Mouse (Mus musculus) forebrain, embryonic 10.5 days (tissue): ENCODE results near the gene Slc4a4. TPM values are rescaled to one million over a fixed set of nuclear protein-coding genes. Genes with fewer than 3 reads are reported as not detected.

Experiments used
- DNase-seq: peaks from one replicate; pipeline ENCODE4 v3.0.0-alpha.2; 2017; ENCODE audit warnings: low spot score; ENCODE audit errors: extremely low spot score
- H3K27ac ChIP-seq: fragments of 300-500 bp; sonication (generic); 2 replicates; pipeline ENCODE4 v1.5.1; 2016; ENCODE audit warnings: mild to moderate bottlenecking
- H3K27me3 ChIP-seq: fragments of 300-500 bp; sonication (generic); 2 replicates; pipeline ENCODE4 v1.6.1; 2016; ENCODE audit warnings: mild to moderate bottlenecking; ENCODE audit not compliant: poor library complexity, severe bottlenecking
- H3K36me3 ChIP-seq: fragments of 300-500 bp; sonication (generic); replicated peaks from 2 replicates; pipeline ENCODE4 v1.6.1; 2016; ENCODE audit warnings: mild to moderate bottlenecking, moderate library complexity
- H3K4me1 ChIP-seq: fragments of 300-500 bp; sonication (generic); 2 replicates; pipeline ENCODE4 v1.6.1; 2016
- H3K4me3 ChIP-seq: fragments of 300-500 bp; sonication (generic); 2 replicates; pipeline ENCODE4 v1.5.1; 2016; ENCODE audit warnings: mild to moderate bottlenecking, moderate library complexity
- H3K9me3 ChIP-seq: fragments of 300-500 bp; sonication (generic); 2 replicates; pipeline ENCODE4 v1.6.1; 2016; ENCODE audit warnings: mild to moderate bottlenecking, moderate library complexity
- WGBS: fragments of 180-500 bp; shearing (Covaris S2); methylation state at CpG from one replicate; pipeline ENCODE4 v1.1.7; 2016; 5-methylcytosine and 5-hydroxymethylcytosine counted together
- polyA plus RNA-seq: library from polyadenylated mRNA; unstranded; fragments of >200 nt; fragmentation: Nextera tagmentation; extraction: Ambion mirVana; gene quantifications from 2 replicates; pipeline ENCODE4 v1.2.1, GENCODE M21; 2016

Slc4a4 gene
- polyA plus RNA-seq, 1 experiment from 2014 or later = 1.3 TPM

GRCm38 (mm10) chr5:88997277-88997676 is 110.7 kb downstream of the Slc4a4 start:
- DNase-seq = no peak
- peaks cover 6% of the 10 kb centered on the region; the same call in 1 of the 2 replicates for H3K9me3 ChIP-seq
- no peaks in the 10 kb centered on the region for H3K27me3 ChIP-seq
- no peaks in the 10 kb centered on the region for H3K4me1 ChIP-seq
- no peaks in the 10 kb centered on the region for H3K36me3 ChIP-seq
- no peak overlapping the region for H3K4me3 ChIP-seq
- 91% methylated on average over 6 of the region's 6 CpGs for WGBS
- H3K27ac ChIP-seq = no peak overlapping the region

- Histone ChIP-seq H3K36me3 (no peaks in the 10 kb centered on the region), H3K27me3 (no peaks in the 10 kb centered on the region), H3K27ac (no peak overlapping the region), H3K4me1 (no peaks in the 10 kb centered on the region), H3K4me3 (no peak overlapping the region), H3K9me3 (peaks cover 6% of the 10 kb centered on the region; the same call in 1 of the 2 replicates)
- 91% methylated on average over 6 of the region's 6 CpGs for WGBS
- no peak for DNase-seq
Observed at GRCm38 (mm10) chr5:88999793-89000192, 113.2 kb downstream of the Slc4a4 start.

- DNase-seq = no peak
- H3K27ac ChIP-seq = no peak overlapping the region
- WGBS = 94% methylated on average over 7 of the region's 7 CpGs
- H3K4me3 ChIP-seq = no peak overlapping the region
- H3K9me3 ChIP-seq = peaks cover 6% of the 10 kb centered on the region; the same call in 1 of the 2 replicates
- no peaks in the 10 kb centered on the region for H3K36me3 ChIP-seq
- no peaks in the 10 kb centered on the region for H3K4me1 ChIP-seq
- no peaks in the 10 kb centered on the region for H3K27me3 ChIP-seq
Observed at GRCm38 (mm10) chr5:89000598-89000997, 114.0 kb downstream of the Slc4a4 start.

- WGBS = 69% methylated on average over 5 of the region's 5 CpGs
- Histone ChIP-seq H3K9me3 (no peaks in the 10 kb centered on the region), H3K27me3 (no peaks in the 10 kb centered on the region), H3K4me3 (no peak overlapping the region), H3K27ac (no peak overlapping the region), H3K36me3 (no peaks in the 10 kb centered on the region), H3K4me1 (no peaks in the 10 kb centered on the region)
- DNase-seq = no peak
Observed at GRCm38 (mm10) chr5:89010116-89010515, 123.5 kb downstream of the Slc4a4 start.

GRCm38 (mm10) chr5:89012456-89012855 is 125.8 kb downstream of the Slc4a4 start:
- WGBS = 95% methylated on average over 3 of the region's 3 CpGs
- Histone ChIP-seq H3K27ac (no peak overlapping the region), H3K4me1 (no peaks in the 10 kb centered on the region), H3K27me3 (no peaks in the 10 kb centered on the region), H3K36me3 (no peaks in the 10 kb centered on the region), H3K9me3 (no peaks in the 10 kb centered on the region), H3K4me3 (no peak overlapping the region)
- DNase-seq = no peak

GRCm38 (mm10) chr5:89014782-89015181 is 128.2 kb downstream of the Slc4a4 start:
- WGBS = 85% methylated on average over 2 of the region's 2 CpGs
- H3K9me3 ChIP-seq = no peaks in the 10 kb centered on the region
- peaks cover 7% of the 10 kb centered on the region for H3K4me1 ChIP-seq
- no peaks in the 10 kb centered on the region for H3K36me3 ChIP-seq
- no peaks in the 10 kb centered on the region for H3K27me3 ChIP-seq
- no peak overlapping the region for H3K27ac ChIP-seq
- no peak overlapping the region for H3K4me3 ChIP-seq
- DNase-seq = no peak

GRCm38 (mm10) chr5:89015878-89016277 is 129.3 kb downstream of the Slc4a4 start:
- no peaks in the 10 kb centered on the region for H3K27me3 ChIP-seq
- WGBS = 87% methylated on average over 5 of the region's 5 CpGs
- no peak for DNase-seq
- no peak overlapping the region for H3K4me3 ChIP-seq
- no peak overlapping the region for H3K27ac ChIP-seq
- H3K36me3 ChIP-seq = no peaks in the 10 kb centered on the region
- H3K4me1 ChIP-seq = peaks cover 7% of the 10 kb centered on the region
- H3K9me3 ChIP-seq = no peaks in the 10 kb centered on the region

GRCm38 (mm10) chr5:89018537-89018936 is 131.9 kb downstream of the Slc4a4 start:
- 57% methylated on average over 6 of the region's 6 CpGs for WGBS
- H3K27ac ChIP-seq = no peak overlapping the region
- H3K4me3 ChIP-seq = no peak overlapping the region
- no peaks in the 10 kb centered on the region for H3K9me3 ChIP-seq
- peaks cover 7% of the 10 kb centered on the region for H3K4me1 ChIP-seq
- H3K27me3 ChIP-seq = no peaks in the 10 kb centered on the region
- no peaks in the 10 kb centered on the region for H3K36me3 ChIP-seq
- no peak for DNase-seq

- Histone ChIP-seq H3K9me3 (no peaks in the 10 kb centered on the region), H3K36me3 (no peaks in the 10 kb centered on the region), H3K27ac (no peak overlapping the region), H3K4me1 (no peaks in the 10 kb centered on the region), H3K27me3 (no peaks in the 10 kb centered on the region), H3K4me3 (no peak overlapping the region)
- no peak for DNase-seq
- 90% methylated on average over 4 of the region's 4 CpGs for WGBS
Observed at GRCm38 (mm10) chr5:89024413-89024812, 137.8 kb downstream of the Slc4a4 start.

GRCm38 (mm10) chr5:89027518-89028085 is 141.0 kb downstream of the Slc4a4 start:
- Histone ChIP-seq H3K27ac (no peak overlapping the region), H3K4me1 (no peaks in the 10 kb centered on the region), H3K9me3 (no peaks in the 10 kb centered on the region), H3K27me3 (no peaks in the 10 kb centered on the region), H3K36me3 (no peaks in the 10 kb centered on the region), H3K4me3 (no peak overlapping the region)
- DNase-seq = no peak
- WGBS = 95% methylated on average over 4 of the region's 4 CpGs

- Histone ChIP-seq H3K4me3 (no peak overlapping the region), H3K36me3 (no peaks in the 10 kb centered on the region), H3K27ac (no peak overlapping the region), H3K4me1 (no peaks in the 10 kb centered on the region), H3K9me3 (no peaks in the 10 kb centered on the region), H3K27me3 (no peaks in the 10 kb centered on the region)
- no peak for DNase-seq
- 89% methylated on average over 8 of the region's 8 CpGs for WGBS
Observed at GRCm38 (mm10) chr5:89032647-89033046, 146.0 kb downstream of the Slc4a4 start.

GRCm38 (mm10) chr5:89033256-89033655 is 146.6 kb downstream of the Slc4a4 start:
- H3K27me3 ChIP-seq = no peaks in the 10 kb centered on the region
- H3K9me3 ChIP-seq = no peaks in the 10 kb centered on the region
- H3K27ac ChIP-seq = no peak overlapping the region
- no peaks in the 10 kb centered on the region for H3K36me3 ChIP-seq
- no peaks in the 10 kb centered on the region for H3K4me1 ChIP-seq
- DNase-seq = no peak
- no peak overlapping the region for H3K4me3 ChIP-seq
- 90% methylated on average over 4 of the region's 4 CpGs for WGBS

- Histone ChIP-seq H3K36me3 (no peaks in the 10 kb centered on the region), H3K4me3 (no peak overlapping the region), H3K27ac (no peak overlapping the region), H3K4me1 (no peaks in the 10 kb centered on the region), H3K27me3 (no peaks in the 10 kb centered on the region), H3K9me3 (no peaks in the 10 kb centered on the region)
- 68% methylated on average over 5 of the region's 5 CpGs for WGBS
- no peak for DNase-seq
Observed at GRCm38 (mm10) chr5:89036147-89036546, 149.5 kb downstream of the Slc4a4 start.

GRCm38 (mm10) chr5:89040814-89041213 is 154.2 kb downstream of the Slc4a4 start:
- no peaks in the 10 kb centered on the region for H3K27me3 ChIP-seq
- no peak for DNase-seq
- H3K4me3 ChIP-seq = no peak overlapping the region
- H3K4me1 ChIP-seq = no peaks in the 10 kb centered on the region
- no peaks in the 10 kb centered on the region for H3K9me3 ChIP-seq
- 91% methylated on average over 3 of the region's 3 CpGs for WGBS
- H3K36me3 ChIP-seq = no peaks in the 10 kb centered on the region
- no peak overlapping the region for H3K27ac ChIP-seq
